Mouse (Mus musculus) WW6 (cell line): ENCODE measurements at regions not wholly inside any gene's neighbourhood (a gene's known extent, or its start where the extent isn't known, plus 50 kb on each side); places are given as distances from the start of the nearest gene placed in this dataset.
"Not testable (repeated sequence)": the region's sequence is repeated elsewhere in the genome, so short reads cannot be mapped to it uniquely, and the experiment has no call there.

Experiments used
- DNase-seq: peaks from one replicate; pipeline ENCODE4 v3.0.0-alpha.2; 2013; ENCODE audit warnings: low read depth, low spot score

- DNase-seq: no peak
Measured at GRCm38 (mm10) chr10:45855514-45855913, 277.9 kb downstream of the Hace1 start.

DNA sequence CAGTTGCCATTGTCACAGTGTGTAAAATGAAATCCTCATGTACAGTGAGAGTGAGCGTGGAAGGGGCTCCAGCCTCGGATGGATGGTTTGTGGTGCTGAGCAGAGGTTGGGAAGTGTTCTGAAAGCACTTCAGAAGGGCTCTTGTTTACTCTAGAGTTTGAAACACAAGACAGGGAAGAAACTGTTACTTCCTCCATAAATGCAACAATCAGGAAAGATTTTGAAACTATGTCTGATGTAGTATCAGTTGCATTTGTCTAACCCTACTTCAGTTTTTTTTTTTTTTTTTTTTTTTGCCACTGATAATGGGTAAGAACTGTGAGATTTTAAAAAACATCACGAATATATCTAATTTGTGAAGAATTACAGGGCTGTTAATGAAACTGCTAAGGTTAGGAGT is 281.5 kb downstream of the Hace1 start:
- DNase-seq: no peak

- no peak for DNase-seq
Measured at GRCm38 (mm10) chr10:45859909-45860308, 282.3 kb downstream of the Hace1 start.

GRCm38 (mm10) chr10:45860696-45861095 is 283.1 kb downstream of the Hace1 start:
- DNase-seq: no peak

- DNase-seq: no peak
Measured at GRCm38 (mm10) chr10:45865793-45866192, 288.2 kb downstream of the Hace1 start.

DNA sequence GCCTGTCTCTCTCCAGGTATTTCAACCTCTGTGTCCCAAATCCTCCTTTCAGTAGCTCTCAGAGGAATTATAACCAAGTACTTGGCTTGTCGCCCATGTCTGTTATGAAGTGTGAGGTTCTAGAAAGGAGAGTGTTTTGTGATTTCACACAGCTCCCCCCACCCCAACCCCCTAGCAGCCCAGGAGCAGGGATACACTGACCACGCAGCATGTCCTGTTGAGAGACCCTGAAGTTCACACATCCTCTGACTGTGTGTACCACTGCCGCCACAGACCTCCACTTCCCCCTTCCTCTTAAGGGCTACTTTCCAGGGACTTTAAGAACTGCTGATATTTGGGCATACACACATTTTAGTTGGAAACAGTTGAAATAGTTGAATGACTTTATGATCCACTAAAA is 289.2 kb downstream of the Hace1 start:
- no peak for DNase-seq

- DNase-seq: no peak
Measured at GRCm38 (mm10) chr10:45871028-45871427, 293.4 kb downstream of the Hace1 start.

- no peak for DNase-seq
Measured at GRCm38 (mm10) chr10:45872007-45872890, 294.6 kb downstream of the Hace1 start.

- DNase-seq: no peak
Measured at GRCm38 (mm10) chr10:45873805-45874780, 296.5 kb downstream of the Hace1 start.

- not testable (repeated sequence) for DNase-seq
Measured at GRCm38 (mm10) chr10:45875287-45875686, 297.7 kb downstream of the Hace1 start.

DNA sequence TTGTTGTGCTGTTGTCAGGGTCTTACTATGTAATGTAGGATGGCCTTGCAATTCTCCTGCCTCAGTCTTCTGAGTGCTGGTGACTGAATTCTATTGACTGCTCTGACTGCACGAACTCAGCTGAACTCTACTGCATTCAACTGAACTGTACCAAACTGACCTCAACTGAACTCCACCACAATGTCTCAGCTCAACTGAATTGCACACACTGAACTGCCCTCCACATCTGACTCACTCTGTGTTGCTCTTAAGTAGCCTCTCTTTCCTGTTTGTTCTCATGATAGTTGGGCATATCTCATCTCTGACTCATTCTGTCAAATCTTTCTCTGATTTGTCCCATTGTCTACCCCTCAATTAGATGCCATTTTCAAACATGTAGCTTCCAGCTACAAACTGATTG is 306.1 kb downstream of the Hace1 start:
- DNase-seq: no peak

- DNase-seq: no peak
Measured at GRCm38 (mm10) chr10:45886636-45887035, 309.0 kb downstream of the Hace1 start.

- no peak for DNase-seq
Measured at GRCm38 (mm10) chr10:45888835-45889234, 311.2 kb downstream of the Hace1 start.

- no peak for DNase-seq
Measured at GRCm38 (mm10) chr10:45889381-45889951, 311.8 kb downstream of the Hace1 start.

DNA sequence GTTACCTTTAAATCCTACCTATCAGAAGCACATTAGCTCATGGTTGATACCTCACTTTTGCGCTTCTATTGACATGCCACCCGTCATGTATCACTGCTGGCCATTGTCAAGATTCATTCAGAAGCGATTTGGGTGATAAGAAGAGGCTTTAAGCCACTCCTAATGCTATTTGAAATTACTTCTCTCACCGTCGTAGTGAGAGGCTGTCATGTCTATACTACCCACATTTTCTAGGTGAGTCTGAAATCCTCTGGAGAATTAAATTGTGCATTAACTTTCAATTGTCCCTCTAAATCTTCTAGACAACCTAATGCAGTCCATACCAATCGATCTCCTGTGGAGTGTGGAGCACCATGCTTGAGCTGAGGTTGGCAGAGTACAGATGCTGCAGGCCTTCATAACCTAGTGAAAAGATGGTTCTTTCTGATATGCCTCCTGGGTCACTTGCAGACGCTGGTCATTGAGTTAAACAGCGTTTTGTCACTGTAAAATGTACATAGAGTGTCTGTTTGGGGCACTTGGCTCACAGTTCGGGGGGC is 312.5 kb downstream of the Hace1 start:
- no peak for DNase-seq

DNA sequence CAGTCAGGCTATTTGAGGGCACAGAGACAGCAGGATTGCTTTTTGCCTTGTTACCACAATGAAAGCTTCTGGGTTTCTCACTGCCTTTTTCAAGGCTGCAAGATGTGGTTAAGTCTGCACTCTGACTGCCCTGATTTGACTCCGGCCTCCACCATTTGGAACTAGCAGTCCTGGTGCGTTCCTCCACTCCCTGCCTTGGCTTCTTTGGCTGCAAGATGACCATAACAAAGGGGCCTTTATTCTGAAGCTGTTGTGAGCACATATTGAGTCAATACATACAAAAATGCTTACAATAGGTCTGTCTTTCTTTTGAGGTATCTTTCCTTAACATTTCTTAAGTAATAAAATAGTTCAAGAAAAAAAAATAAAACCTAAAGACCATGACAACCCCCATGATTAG is 314.8 kb downstream of the Hace1 start:
- no peak for DNase-seq

GRCm38 (mm10) chr10:45893894-45894831 is 316.5 kb downstream of the Hace1 start:
- DNase-seq: no peak

DNA sequence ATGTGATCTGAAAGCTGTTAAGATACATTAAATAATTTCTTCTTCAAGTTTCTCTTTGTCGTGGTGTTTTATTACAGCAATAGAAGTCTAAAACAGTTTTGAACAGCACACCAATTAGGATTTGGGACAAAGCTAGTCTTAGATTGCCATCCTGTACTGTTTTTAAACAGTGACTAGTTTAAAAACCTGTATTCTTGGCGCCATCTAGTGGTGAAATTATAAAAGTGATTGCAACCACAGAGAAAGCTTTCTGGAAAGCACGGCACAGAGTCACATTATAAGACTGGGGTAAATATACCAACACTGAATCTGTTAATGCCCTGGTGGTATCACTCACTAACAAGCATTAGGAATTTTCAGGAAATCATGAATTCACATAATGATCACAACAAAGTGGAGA is 339.3 kb downstream of the Hace1 start:
- no peak for DNase-seq

DNA sequence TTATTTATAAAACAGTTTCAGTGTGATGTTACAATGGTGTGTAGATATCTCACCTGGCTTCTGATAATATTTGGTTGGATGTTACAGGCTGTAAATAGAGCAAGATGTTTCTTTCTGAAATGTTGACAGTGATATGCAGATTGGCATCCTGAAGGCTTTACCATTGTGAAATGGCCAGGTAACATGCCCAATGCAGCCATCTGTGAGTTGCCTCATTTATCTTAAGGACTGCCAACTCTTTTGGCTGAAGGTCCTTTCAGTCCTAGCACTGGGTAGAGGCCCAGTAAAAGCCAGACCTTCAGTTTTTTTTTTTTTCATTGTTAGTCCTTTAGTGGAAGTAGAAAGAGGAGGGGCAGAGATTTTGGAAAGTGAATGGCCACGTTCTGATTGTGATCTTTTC is 348.1 kb downstream of the Hace1 start:
- no peak for DNase-seq

- no peak for DNase-seq
Measured at GRCm38 (mm10) chr10:45933631-45934310, 356.1 kb downstream of the Hace1 start.
